Mouse (Mus musculus): ENCODE measurements at regions not wholly inside any gene's neighbourhood (a gene's known extent, or its start where the extent isn't known, plus 50 kb on each side); places are given as distances from the start of the nearest gene placed in this dataset.
"Not testable (repeated sequence)": the region's sequence is repeated elsewhere in the genome, so short reads cannot be mapped to it uniquely, and the experiment has no call there.

GRCm38 (mm10) chr10:43667732-43668247 lies 89.7 kb downstream of the Cd24a start:
- 0 out of 2 replicates have a peak, but pooled peaks cover 5% of the 10 kb centered on the region for H3K4me1 ChIP-seq (ENCODE audit: control insufficient read depth, insufficient read depth, low read length)
- no peak overlapping the region for H3K27ac ChIP-seq (ENCODE audit: insufficient read depth, low read depth, low read length)
- 70% methylated on average over 11 of the region's 11 CpGs for WGBS
- TF ChIP-seq CTCF (IDR thresholded peaks at IDR 0.05; ENCODE audit: insufficient read depth, low read depth, low read length) (no peak), POLR2A (IDR thresholded peaks at IDR 0.05; ENCODE audit: insufficient read depth, low read depth, low read length) (no peak)
- H3K4me3 ChIP-seq (ENCODE audit: insufficient read depth, low read depth, low read length), result no peak overlapping the region

GRCm38 (mm10) chr10:43669471-43669870 lies 91.4 kb downstream of the Cd24a start:
- no peak overlapping the region for H3K4me3 ChIP-seq (ENCODE audit: insufficient read depth, low read depth, low read length)
- no peak for TF ChIP-seq CTCF (IDR thresholded peaks at IDR 0.05; ENCODE audit: insufficient read depth, low read depth, low read length)
- no peak for TF ChIP-seq POLR2A (IDR thresholded peaks at IDR 0.05; ENCODE audit: insufficient read depth, low read depth, low read length)

GRCm38 (mm10) chr10:43670745-43671144 lies 92.7 kb downstream of the Cd24a start:
- WGBS, result 91% methylated on average over 1 of the region's 1 CpGs
- Histone ChIP-seq H3K4me3 (ENCODE audit: insufficient read depth, low read depth, low read length) (no peak overlapping the region), H3K4me1 (ENCODE audit: control insufficient read depth, insufficient read depth, low read length) (0 out of 2 replicates have a peak, but pooled peaks cover 5% of the 10 kb centered on the region), H3K27ac (ENCODE audit: insufficient read depth, low read depth, low read length) (no peak overlapping the region)
- no peak for TF ChIP-seq POLR2A (IDR thresholded peaks at IDR 0.05; ENCODE audit: insufficient read depth, low read depth, low read length)
- TF ChIP-seq CTCF (IDR thresholded peaks at IDR 0.05; ENCODE audit: insufficient read depth, low read depth, low read length), result no peak

More at GRCm38 (mm10) chr10:43669471-43669870, 91.4 kb downstream of the Cd24a start:
- H3K4me1 ChIP-seq (ENCODE audit: control insufficient read depth, insufficient read depth, low read length), result 0 out of 2 replicates have a peak, but pooled peaks cover 5% of the 10 kb centered on the region
- no peak overlapping the region for H3K27ac ChIP-seq (ENCODE audit: insufficient read depth, low read depth, low read length)
- 91% methylated on average over 5 of the region's 5 CpGs for WGBS

- Histone ChIP-seq H3K4me3 (ENCODE audit: insufficient read depth, low read depth, low read length) (no peak overlapping the region), H3K4me1 (ENCODE audit: control insufficient read depth, insufficient read depth, low read length) (no peaks in the 10 kb centered on the region), H3K27ac (ENCODE audit: insufficient read depth, low read depth, low read length) (no peak overlapping the region)
- TF ChIP-seq CTCF (IDR thresholded peaks at IDR 0.05; ENCODE audit: insufficient read depth, low read depth, low read length), result no peak
- no peak for TF ChIP-seq POLR2A (IDR thresholded peaks at IDR 0.05; ENCODE audit: insufficient read depth, low read depth, low read length)
- 95% methylated on average over 3 of the region's 3 CpGs for WGBS
Measured at GRCm38 (mm10) chr10:43671785-43672184, 93.7 kb downstream of the Cd24a start.

DNA sequence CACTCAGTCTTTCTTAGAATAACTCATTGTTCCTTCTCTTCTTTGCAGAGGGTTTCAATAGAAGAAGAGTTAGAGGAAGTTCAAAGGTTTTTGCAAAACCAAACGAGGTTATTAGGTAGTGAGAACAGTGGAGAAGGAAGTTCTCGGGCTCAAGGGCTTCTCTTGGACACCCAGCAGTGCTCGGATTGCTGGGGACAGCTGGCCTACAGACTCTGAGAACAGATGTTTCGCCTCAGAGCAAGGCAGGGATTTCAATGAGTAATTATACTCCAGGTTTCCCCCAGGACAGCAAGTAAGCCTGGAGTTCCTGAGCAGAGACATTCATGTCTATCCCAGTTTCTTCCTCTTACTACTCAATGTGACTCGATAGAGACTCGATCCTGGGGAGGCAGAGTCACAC lies 94.4 kb downstream of the Cd24a start:
- WGBS, result 65% methylated on average over 6 of the region's 6 CpGs
- Histone ChIP-seq H3K4me3 (ENCODE audit: insufficient read depth, low read depth, low read length) (no peak overlapping the region), H3K27ac (ENCODE audit: insufficient read depth, low read depth, low read length) (no peak overlapping the region), H3K4me1 (ENCODE audit: control insufficient read depth, insufficient read depth, low read length) (no peaks in the 10 kb centered on the region)
- TF ChIP-seq CTCF (IDR thresholded peaks at IDR 0.05; ENCODE audit: insufficient read depth, low read depth, low read length), result no peak
- TF ChIP-seq POLR2A (IDR thresholded peaks at IDR 0.05; ENCODE audit: insufficient read depth, low read depth, low read length), result no peak

DNA sequence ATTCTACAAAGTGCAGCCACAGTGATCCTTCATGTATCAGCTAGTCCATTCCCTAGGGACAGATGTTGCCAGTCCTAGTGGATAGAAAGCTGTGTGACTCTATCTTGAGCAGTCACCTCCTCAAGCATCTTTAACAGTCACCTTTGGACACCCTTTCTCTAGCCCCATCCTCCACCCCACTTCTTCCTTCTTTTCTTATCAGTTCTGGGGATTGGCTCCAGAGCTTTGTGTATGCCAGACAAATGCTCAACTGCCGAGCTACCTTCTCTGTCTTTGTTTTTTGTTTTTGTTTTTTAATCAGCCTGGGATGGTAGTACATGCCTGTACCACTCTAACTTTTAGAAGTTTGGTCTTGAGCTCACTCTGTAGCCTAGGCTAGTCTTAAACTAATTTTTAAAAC lies 96.7 kb downstream of the Cd24a start:
- WGBS, result 72% methylated on average over 1 of the region's 1 CpGs
- TF ChIP-seq POLR2A (IDR thresholded peaks at IDR 0.05; ENCODE audit: insufficient read depth, low read depth, low read length) (no peak), CTCF (IDR thresholded peaks at IDR 0.05; ENCODE audit: insufficient read depth, low read depth, low read length) (no peak)
- Histone ChIP-seq H3K4me3 (ENCODE audit: insufficient read depth, low read depth, low read length) (no peak overlapping the region), H3K4me1 (ENCODE audit: control insufficient read depth, insufficient read depth, low read length) (no peaks in the 10 kb centered on the region), H3K27ac (ENCODE audit: insufficient read depth, low read depth, low read length) (no peak overlapping the region)

GRCm38 (mm10) chr10:43675495-43675894 lies 97.4 kb downstream of the Cd24a start:
- not testable (repeated sequence) for H3K27ac ChIP-seq (ENCODE audit: insufficient read depth, low read depth, low read length); H3K4me3 ChIP-seq (ENCODE audit: insufficient read depth, low read depth, low read length); H3K4me1 ChIP-seq (ENCODE audit: control insufficient read depth, insufficient read depth, low read length)
- 92% methylated on average over 1 of the region's 1 CpGs for WGBS

DNA sequence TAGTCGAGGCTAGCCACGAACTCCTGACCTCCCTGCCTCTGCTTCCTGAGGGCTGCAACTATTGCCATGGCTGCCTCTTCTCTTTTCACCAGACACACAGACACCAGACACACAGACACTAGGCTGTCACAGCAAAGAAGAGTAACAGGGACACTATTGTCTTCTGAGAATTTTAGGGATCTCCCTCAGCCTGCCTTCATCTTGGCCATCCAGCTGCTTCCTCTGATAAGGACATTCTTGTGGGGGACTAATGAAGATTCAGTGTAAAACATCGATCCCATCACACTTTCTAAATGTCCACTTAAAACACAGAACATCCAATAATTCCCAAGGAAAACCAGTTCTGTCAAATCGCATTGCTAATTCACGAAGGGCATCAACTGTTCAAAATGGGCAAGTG lies 98.2 kb downstream of the Cd24a start:
- Histone ChIP-seq H3K27ac (ENCODE audit: insufficient read depth, low read depth, low read length) (no peak overlapping the region), H3K4me3 (ENCODE audit: insufficient read depth, low read depth, low read length) (no peak overlapping the region), H3K4me1 (ENCODE audit: control insufficient read depth, insufficient read depth, low read length) (no peaks in the 10 kb centered on the region)
- 81% methylated on average over 5 of the region's 5 CpGs for WGBS
- TF ChIP-seq POLR2A (IDR thresholded peaks at IDR 0.05; ENCODE audit: insufficient read depth, low read depth, low read length) (no peak), CTCF (IDR thresholded peaks at IDR 0.05; ENCODE audit: insufficient read depth, low read depth, low read length) (no peak)

- 58% methylated on average over 12 of the region's 12 CpGs for WGBS
- Histone ChIP-seq H3K4me3 (ENCODE audit: insufficient read depth, low read depth, low read length) (no peak overlapping the region), H3K4me1 (ENCODE audit: control insufficient read depth, insufficient read depth, low read length) (peaks cover 3% of the 10 kb centered on the region), H3K27ac (ENCODE audit: insufficient read depth, low read depth, low read length) (no peak overlapping the region)
- TF ChIP-seq POLR2A (IDR thresholded peaks at IDR 0.05; ENCODE audit: insufficient read depth, low read depth, low read length) (no peak), CTCF (IDR thresholded peaks at IDR 0.05; ENCODE audit: insufficient read depth, low read depth, low read length) (no peak)
Measured at GRCm38 (mm10) chr10:43684247-43685033, 106.4 kb downstream of the Cd24a start.
